Mouse (Mus musculus) left cerebral cortex, postnatal 25 days (tissue): ENCODE data around the gene Lalba. TPM values are rescaled to one million over a fixed set of nuclear protein-coding genes. Genes with fewer than 3 reads are reported as not detected.

ENCODE experiments used
- microRNA-seq, 2 experiments: library from miRNA; unstranded; fragments of <30 nt; microRNA quantifications; one replicate each; pipeline ENCODE4 v1.2.0; 2022
- total RNA-seq, 2 experiments: library from RNA; stranded (reverse); gene quantifications; 2 replicates each; pipeline ENCODE4 v1.2.3; 2021

Gene Lalba
- total RNA-seq, 2 experiments from 2014 or later: not detected

Small RNAs within 50 kb of the gene (microRNA-seq; reads per million reads assigned to microRNA genes)
- gene Mir1291: 3.0 to 15.6 reads per million in 2 experiments

Other genes starting within 250 kb of the Lalba start
- gene Olfr286, start 248.3 kb downstream of the Lalba start, total RNA-seq: not detected
- not detected for gene H1fnt, start 225.4 kb downstream of the Lalba start, total RNA-seq
- gene Zfp641, start 186.6 kb downstream of the Lalba start, total RNA-seq: 1 to 10 TPM; 5.6 to 5.7 TPM
- not detected for gene Olfr285, start 165.4 kb downstream of the Lalba start, total RNA-seq
- not detected for gene Olfr284, start 141.7 kb downstream of the Lalba start, total RNA-seq
- gene Olfr283, start 101.8 kb downstream of the Lalba start, total RNA-seq: not detected
- gene Olfr282, start 51.5 kb downstream of the Lalba start, total RNA-seq: not detected
- not detected for gene Olfr281, start 30.1 kb downstream of the Lalba start, total RNA-seq
- not detected for gene OR5BS1P, start 12.8 kb downstream of the Lalba start, total RNA-seq
- gene Olfr279, start 9.7 kb upstream of the Lalba start, total RNA-seq: not detected
- 10 to 100 TPM; 58.1 to 62.6 TPM for gene Kansl2, start 51.5 kb upstream of the Lalba start, total RNA-seq
- gene Ccnt1, start 88.2 kb upstream of the Lalba start, total RNA-seq: 10 to 100 TPM; 45.5 to 45.9 TPM
- gene 4930415O20Rik, start 88.3 kb upstream of the Lalba start, total RNA-seq: not detected
- 10 to 100 TPM; 51.7 to 53.7 TPM for gene Adcy6, start 127.4 kb upstream of the Lalba start, total RNA-seq
- gene Cacnb3, start 148.1 kb upstream of the Lalba start, total RNA-seq: 100 to 1,000 TPM; 277 to 286 TPM
- 10 to 100 TPM; 69.4 to 75.8 TPM for gene Ddx23, start 180.2 kb upstream of the Lalba start, total RNA-seq
- 10 to 100 TPM; 31.8 to 36.8 TPM for gene Rnd1, start 194.7 kb upstream of the Lalba start, total RNA-seq
- 10 to 100 TPM in 1 of 2 experiments, 1 to 10 TPM in 1; 9.8 to 11.4 TPM for gene Ccdc65, start 225.5 kb upstream of the Lalba start, total RNA-seq
- gene Fkbp11, start 245.5 kb upstream of the Lalba start, total RNA-seq: 1 to 10 TPM; 1.4 to 2.3 TPM